Mouse (Mus musculus) heart, postnatal 10 days (tissue): ENCODE measurements around the gene Pm20d2. TPM values are rescaled to one million over a fixed set of nuclear protein-coding genes. Genes with fewer than 3 reads are reported as not detected.

Experiments
- DNase-seq, 2 experiments: peaks; one replicate each; pipeline ENCODE4 v3.0.0; 2021
- intact Hi-C: fragments of 180-260 bp; cut with DNase I; formaldehyde crosslinking; loops from one replicate; pipeline ENCODE4 v1.15.1; 2025
- total RNA-seq, 2 experiments: library from RNA; stranded (reverse); gene quantifications; 2 replicates each; pipeline ENCODE4 v1.2.3; 2021

The Pm20d2 gene
- total RNA-seq, 2 experiments from 2014 or later = 26.8 to 27.6 TPM

- DNase-seq = peak; percentile 5 to 13
- intact Hi-C loops = no loop called here
Observed at GRCm38 (mm10) chr4:33125409-33126084, 64.0 kb downstream of the Pm20d2 start.

GRCm38 (mm10) chr4:33124493-33124892 lies 65.0 kb downstream of the Pm20d2 start:
- peak; percentile 66 to 70 for DNase-seq
- intact Hi-C loops = loop anchor here (1.0 kb wide), 2 partner anchors 80 to 168 kb away; no protein-coding TSS in a partner anchor

Other genes starting within 250 kb of the Pm20d2 start
- gene Ankrd6, start 238.9 kb downstream of the Pm20d2 start, total RNA-seq = 1 to 10 TPM; 3.5 to 6.3 TPM
- gene Rragd, start 206.7 kb downstream of the Pm20d2 start, total RNA-seq = 10 to 100 TPM; 74.1 to 88.3 TPM
- 10 to 100 TPM; 48.2 to 57.3 TPM for gene Ube2j1, start 158.3 kb downstream of the Pm20d2 start, total RNA-seq
- gene Gabrr2, start 126.7 kb downstream of the Pm20d2 start, total RNA-seq = under 1 TPM in 1 of 2 experiments, not detected in 1; 0.41 TPM
- under 1 TPM; 0.41 to 0.50 TPM for gene Gabrr1, start 57.2 kb downstream of the Pm20d2 start, total RNA-seq
- under 1 TPM in 1 of 2 experiments, not detected in 1; 0.22 TPM for gene Srsf12, start 19.3 kb upstream of the Pm20d2 start, total RNA-seq
- 100 to 1,000 TPM; 122 to 127 TPM for gene Pnrc1, start 100.4 kb upstream of the Pm20d2 start, total RNA-seq
- 10 to 100 TPM; 11.8 to 13.0 TPM for gene Rngtt, start 120.6 kb upstream of the Pm20d2 start, total RNA-seq